Mouse (Mus musculus): ENCODE results near the gene Nipal4. TPM values are rescaled to one million over a fixed set of nuclear protein-coding genes. Genes with fewer than 3 reads are reported as not detected.

The Nipal4 gene
- polyA plus RNA-seq, 1 experiment = 1.0 TPM

DNA sequence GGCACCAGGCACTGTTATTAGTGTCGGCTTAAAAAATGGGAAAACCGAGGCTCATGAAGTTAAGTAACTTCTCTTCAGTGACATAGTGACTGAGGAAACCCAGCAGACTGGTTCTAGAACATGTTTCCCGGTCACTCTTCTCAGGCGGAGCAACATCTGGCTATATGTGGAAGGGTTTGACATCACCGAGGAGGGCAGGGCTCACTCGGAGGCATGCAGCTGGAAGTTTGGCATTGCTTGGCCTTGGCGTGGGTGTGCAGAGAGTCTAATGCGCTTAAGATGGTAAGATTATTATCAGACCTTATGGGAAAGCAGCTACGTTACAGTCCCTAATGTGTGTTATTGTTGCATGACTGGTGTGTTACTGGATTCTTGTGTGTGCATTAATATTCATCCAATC, 5.8 kb upstream of the Nipal4 start:
- 87% methylated on average over 9 of the region's 9 CpGs for WGBS

GRCm38 (mm10) chr11:46169908-46170307, 3.6 kb upstream of the Nipal4 start:
- WGBS = 65% methylated on average over 3 of the region's 3 CpGs
- DNase-seq (ENCODE audit: low read depth, low spot score) = no peak

More for the DNA sequence above, 5.8 kb upstream of the Nipal4 start:
- no peak for DNase-seq (ENCODE audit: low read depth, low spot score)

DNA sequence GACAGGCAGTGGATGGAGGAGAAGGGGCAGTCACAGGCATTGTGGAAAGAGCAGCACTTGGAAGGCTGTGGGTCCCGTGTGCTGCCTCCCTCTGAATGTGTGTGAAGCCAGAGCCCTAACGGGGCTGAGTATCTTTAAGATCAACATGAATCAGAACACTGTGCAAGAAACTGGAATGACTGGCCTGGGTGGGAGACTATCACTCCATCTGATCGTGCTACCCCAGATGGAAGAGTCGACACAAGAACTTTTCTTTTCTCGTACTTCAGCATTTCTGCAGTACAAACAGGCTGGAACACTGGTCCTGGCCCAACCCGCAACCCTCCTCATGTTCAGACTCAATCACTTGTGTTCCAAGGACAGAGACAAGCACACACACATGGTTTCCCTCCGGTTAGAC, 2.2 kb upstream of the Nipal4 start:
- no peak for DNase-seq (ENCODE audit: low read depth, low spot score)
- 82% methylated on average over 7 of the region's 7 CpGs for WGBS

DNA sequence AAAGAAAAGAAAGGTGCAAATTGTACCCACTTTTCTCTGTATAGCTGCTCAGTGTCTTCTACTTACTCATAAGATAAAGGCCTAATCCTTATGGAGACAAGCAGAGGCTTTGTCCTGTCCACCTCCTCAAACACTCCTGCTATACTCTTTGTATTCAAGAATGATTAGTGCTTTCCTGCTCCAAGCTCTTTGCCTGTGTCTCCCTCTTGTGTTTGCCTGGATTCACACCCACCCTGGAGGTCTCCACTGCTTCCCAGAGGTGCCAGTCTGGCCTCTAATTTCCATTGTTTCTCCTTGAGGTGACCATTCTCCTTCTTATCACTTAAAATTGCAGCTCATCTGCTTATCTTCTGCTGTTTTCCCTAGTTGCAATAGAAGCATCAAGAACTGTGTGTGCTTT, 8.8 kb downstream of the Nipal4 start:
- no peak for DNase-seq (ENCODE audit: low read depth, low spot score)

- 86% methylated on average over 8 of the region's 8 CpGs for WGBS
- no peak for DNase-seq (ENCODE audit: low read depth, low spot score)
Observed at GRCm38 (mm10) chr11:46156945-46157344, 9.4 kb downstream of the Nipal4 start.

GRCm38 (mm10) chr11:46146619-46147018, 19.7 kb downstream of the Nipal4 start:
- DNase-seq (ENCODE audit: low read depth, low spot score) = no peak
- 90% methylated on average over 5 of the region's 5 CpGs for WGBS

- WGBS = 76% methylated on average over 11 of the region's 11 CpGs
- DNase-seq (ENCODE audit: low read depth, low spot score) = no peak
Observed at GRCm38 (mm10) chr11:46145163-46145875, 21.0 kb downstream of the Nipal4 start.

DNA sequence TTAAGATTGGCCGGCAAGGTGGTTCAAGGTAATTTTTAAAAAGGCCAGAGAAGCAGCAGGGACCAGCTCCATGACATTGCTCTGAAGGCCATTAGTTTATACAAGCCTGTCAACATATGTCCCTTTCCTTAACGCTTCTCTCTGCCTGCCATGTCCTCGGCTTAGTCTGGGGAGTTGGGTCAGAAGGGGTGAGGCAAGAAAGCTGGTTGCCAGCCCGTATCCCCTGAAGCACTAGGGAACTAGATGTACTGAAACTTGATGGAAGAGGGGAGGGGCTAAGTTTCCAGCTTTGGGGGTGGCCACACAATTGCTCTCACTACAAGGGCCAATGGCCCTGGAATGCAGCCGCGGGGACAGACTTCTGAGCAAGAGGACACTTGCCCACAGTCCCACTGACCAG, 23.0 kb downstream of the Nipal4 start:
- DNase-seq (ENCODE audit: low read depth, low spot score) = no peak
- 81% methylated on average over 6 of the region's 6 CpGs for WGBS

DNA sequence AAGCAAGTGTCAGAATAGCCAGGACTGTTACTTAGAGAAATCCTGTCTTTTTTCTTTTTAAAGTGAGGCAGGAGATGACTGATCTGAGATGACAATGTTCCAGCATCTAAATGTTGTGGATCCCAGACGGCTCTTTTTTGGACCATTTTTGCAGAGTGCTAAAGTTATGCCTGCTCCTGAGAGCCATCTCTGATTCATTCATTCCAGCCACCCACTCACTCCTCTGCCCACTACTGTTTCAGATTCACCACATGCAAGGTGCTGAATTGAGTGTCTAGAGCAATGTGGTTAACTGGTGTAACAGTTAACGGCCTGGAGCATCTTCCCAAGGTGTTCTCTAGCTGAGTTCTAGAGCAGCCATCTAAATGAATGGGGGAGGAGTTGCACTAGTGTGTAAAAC, 31.4 kb downstream of the Nipal4 start:
- 78% methylated on average over 2 of the region's 2 CpGs for WGBS
- DNase-seq (ENCODE audit: low read depth, low spot score) = no peak

GRCm38 (mm10) chr11:46131022-46131986, 35.0 kb downstream of the Nipal4 start:
- 87% methylated on average over 17 of the region's 17 CpGs for WGBS
- DNase-seq (ENCODE audit: low read depth, low spot score) = no peak

DNA sequence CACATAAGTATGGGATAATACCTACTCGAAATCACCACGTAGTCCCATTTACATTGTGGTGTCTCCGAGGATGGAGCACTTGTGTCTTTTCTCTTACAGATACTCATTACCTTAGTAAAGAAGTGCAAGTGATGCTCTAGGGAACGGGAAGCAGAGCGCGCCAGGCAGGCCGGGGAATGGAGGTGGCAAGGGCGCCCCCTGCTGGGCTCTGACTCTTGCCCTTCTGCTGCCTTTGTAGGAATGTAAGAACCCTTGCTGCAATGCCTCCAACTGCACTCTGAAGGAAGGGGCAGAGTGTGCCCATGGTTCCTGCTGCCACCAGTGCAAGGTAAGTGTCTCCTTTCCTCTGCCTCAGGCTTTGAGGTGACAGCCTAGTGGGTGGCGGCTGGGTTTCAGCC, 37.8 kb downstream of the Nipal4 start:
- DNase-seq (ENCODE audit: low read depth, low spot score) = no peak

DNA sequence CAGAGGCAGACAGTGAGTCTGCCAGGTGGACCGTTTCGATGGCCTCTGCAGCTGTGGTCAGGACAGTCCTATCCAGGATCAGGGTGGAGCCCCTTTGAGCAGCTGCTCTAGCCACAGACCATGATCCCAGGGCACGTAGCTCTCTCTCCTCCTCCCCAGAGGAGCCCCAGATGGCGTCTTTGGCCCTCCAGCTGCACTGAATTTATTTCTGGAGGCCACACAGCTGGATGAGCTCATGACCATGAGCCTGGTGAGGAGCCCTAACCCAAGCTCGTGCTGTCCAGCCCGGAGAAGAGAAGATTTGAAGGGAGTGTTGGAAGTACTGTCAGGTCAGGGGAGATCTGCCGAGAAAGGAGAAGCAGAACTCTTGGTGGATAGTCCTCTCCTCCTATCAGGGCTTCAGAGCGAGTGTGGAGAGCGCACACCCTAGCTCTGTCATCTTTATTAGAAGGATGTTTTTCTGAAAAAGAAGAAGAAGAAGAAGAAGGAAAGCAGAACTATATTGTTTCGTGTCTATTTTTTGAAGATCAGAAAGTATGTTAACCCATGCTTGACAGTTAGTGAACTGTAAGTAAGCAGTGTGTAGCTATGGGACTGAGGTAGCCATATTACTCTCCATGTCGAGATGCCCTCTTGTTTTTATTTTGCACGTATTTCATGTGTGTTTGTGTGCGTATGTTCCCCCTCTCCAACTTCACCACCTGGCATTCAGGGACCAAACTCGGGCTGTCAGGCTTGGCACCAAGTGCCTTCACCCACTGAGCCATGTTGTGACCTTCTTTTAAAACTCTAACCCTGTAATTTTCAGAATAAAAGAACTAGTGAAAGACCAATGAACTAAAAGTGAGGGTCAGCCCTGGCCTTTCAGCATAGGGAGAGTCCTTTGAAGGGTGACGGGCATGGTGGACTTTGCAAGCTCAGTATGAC, 38.4 kb downstream of the Nipal4 start:
- WGBS = 72% methylated on average over 15 of the region's 15 CpGs
- no peak for DNase-seq (ENCODE audit: low read depth, low spot score)

More for the DNA sequence above, 37.8 kb downstream of the Nipal4 start:
- WGBS = 67% methylated on average over 9 of the region's 9 CpGs

GRCm38 (mm10) chr11:46126827-46127410, 39.4 kb downstream of the Nipal4 start:
- WGBS = 79% methylated on average over 11 of the region's 11 CpGs
- no peak for DNase-seq (ENCODE audit: low read depth, low spot score)

GRCm38 (mm10) chr11:46126317-46126716, 40.0 kb downstream of the Nipal4 start:
- DNase-seq (ENCODE audit: low read depth, low spot score) = no peak
- 79% methylated on average over 7 of the region's 7 CpGs for WGBS

- no peak for DNase-seq (ENCODE audit: low read depth, low spot score)
- 82% methylated on average over 7 of the region's 7 CpGs for WGBS
Observed at GRCm38 (mm10) chr11:46125835-46126229, 40.5 kb downstream of the Nipal4 start.

DNA sequence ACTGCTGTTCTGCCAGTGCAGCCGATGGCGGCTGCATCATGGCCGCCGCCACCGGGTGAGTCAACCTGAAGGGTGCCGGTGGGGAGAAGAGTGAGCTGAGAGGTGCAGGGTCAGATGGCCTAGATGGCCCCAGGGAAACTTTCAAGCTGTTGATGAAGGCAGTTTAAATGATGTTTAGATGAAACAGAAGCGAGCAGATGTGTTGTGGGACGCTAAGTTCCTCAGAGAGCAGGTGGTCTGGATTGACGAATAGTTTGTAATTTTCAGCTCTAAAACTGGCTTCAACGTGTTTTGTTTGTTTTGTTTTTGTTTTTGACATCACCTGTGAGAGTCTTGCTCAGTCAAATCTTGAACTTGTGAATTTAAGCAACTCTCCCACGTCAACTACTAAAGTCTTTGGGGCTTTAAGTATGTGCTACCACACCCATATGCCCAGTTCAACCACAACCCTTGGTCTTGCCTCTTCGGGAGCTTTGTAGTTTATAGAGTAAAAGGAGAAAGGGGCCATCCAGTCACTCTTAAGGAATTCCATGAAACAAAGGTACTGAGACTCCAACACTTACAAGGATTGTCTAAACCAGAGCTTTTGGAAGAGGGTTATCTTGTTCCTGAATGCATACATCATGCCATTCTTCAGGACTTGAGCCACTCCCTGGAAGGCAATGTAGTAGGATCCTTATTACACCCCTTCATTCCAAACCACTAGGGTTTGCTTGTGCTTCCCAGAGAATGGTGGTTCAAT, 41.0 kb downstream of the Nipal4 start:
- 79% methylated on average over 12 of the region's 12 CpGs for WGBS
- no peak for DNase-seq (ENCODE audit: low read depth, low spot score)

GRCm38 (mm10) chr11:46123328-46123866, 42.9 kb downstream of the Nipal4 start:
- no peak for DNase-seq (ENCODE audit: low read depth, low spot score)
- 84% methylated on average over 8 of the region's 8 CpGs for WGBS

- no peak for DNase-seq (ENCODE audit: low read depth, low spot score)
- WGBS = 79% methylated on average over 4 of the region's 4 CpGs
Observed at GRCm38 (mm10) chr11:46122875-46123274, 43.4 kb downstream of the Nipal4 start.

All from large intestine, adult 2 months (tissue).